Mouse (Mus musculus) regulatory T cell (primary cell): ENCODE results near the gene Eif5a2.
"Not testable (repeated sequence)": the region's sequence is repeated elsewhere in the genome, so short reads cannot be mapped to it uniquely, and the experiment has no call there.

Experiments used
- in situ Hi-C: fragments of 300-600 bp; cut with MboI, MseI; formaldehyde crosslinking; loops from one replicate; pipeline ENCODE4 v1.15.1; 2025; ENCODE audit warnings: high pct_unique_total_duplicates

Eif5a2 gene

GRCm38 (mm10) chr3:28780994-28781393 lies at the start of gene Eif5a2:
Gene Eif5a2, plus strand, starts transcription at chr3:28781276.
- in situ Hi-C loops: no loop called here

DNA sequence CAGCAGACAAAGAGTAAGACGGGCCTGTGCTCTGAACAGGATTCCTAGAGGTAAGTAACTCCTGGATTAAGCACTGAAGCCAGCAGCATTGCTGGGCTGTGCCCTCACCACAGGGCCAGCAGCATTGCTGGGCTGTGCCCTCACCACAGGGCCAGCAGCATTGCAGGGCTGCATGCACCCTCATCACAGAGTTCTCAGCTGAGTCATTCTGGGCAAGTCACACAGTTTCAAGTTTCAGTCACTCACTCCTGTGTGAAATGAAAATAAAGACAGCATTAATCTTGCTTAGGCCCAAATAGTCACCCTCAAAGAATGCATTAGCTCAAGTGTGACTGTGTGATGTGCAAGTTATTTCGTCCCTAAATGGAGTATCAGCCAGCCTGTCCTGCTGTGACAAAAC lies 46.4 kb upstream of the Eif5a2 start:
- in situ Hi-C loops: no loop called here

DNA sequence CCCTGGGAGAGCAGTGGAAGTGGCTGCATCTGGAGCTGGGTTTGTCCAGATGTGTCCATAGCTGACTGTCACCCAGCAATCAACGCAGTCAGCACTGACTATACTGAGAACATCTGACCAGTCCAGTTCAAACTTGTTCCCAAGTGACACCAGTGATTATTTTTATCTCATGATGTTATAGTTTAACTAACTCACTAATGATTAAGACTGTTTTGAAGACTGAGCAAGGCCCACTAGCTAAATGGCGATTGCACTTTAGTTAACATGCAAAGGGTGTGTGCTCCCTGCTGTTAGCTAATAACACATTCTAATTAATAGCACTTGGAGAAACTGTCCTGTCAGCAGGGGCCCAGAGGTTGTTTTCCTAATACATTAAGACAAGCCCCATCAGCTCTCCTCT lies 44.1 kb upstream of the Eif5a2 start:
- in situ Hi-C loops: no loop called here

DNA sequence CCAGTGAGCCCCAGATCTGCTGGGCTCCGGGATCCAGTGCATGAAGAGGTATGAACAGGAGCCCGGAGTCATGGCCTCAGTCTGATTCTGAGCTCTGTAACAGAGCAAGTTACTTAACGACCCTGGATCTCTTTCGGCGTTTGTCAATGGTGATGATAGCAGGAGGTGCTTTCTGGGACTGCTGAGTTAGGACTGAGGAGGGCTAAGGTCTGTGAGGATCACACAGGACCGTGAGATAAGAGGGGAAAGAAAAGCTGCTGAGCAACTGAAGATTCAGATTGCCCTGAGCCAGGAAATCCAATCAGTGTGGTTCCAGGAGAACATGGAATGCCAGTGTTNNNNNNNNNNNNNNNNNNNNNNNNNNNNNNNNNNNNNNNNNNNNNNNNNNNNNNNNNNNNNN lies 40.7 kb upstream of the Eif5a2 start:
- in situ Hi-C loops: loop anchor here (5.0 to 10.0 kb wide), 2 partner anchors 176 to 578 kb away; no protein-coding TSS in a partner anchor

DNA sequence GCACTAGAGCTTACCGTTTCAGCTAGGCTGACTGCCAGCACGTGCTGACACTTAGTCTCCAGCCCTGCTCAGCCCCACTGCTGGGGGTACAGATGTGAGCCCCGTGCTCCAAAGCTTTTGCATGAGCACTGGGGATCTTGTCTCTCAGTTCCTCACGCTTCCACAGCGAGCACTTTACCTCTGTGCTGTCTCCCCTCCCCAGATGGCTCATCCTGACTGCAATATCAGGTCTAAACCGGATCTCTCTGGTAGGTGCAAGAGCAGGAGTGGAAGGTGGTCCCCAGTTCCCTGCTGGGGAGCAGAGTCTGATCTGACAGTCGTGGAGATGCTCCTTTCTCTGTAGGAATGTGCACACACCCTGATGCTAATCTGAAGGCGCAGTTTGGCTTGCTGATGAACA lies 37.8 kb upstream of the Eif5a2 start:
- in situ Hi-C loops: loop anchor here (5.0 to 10.0 kb wide), 2 partner anchors 178 to 581 kb away; no protein-coding TSS in a partner anchor

DNA sequence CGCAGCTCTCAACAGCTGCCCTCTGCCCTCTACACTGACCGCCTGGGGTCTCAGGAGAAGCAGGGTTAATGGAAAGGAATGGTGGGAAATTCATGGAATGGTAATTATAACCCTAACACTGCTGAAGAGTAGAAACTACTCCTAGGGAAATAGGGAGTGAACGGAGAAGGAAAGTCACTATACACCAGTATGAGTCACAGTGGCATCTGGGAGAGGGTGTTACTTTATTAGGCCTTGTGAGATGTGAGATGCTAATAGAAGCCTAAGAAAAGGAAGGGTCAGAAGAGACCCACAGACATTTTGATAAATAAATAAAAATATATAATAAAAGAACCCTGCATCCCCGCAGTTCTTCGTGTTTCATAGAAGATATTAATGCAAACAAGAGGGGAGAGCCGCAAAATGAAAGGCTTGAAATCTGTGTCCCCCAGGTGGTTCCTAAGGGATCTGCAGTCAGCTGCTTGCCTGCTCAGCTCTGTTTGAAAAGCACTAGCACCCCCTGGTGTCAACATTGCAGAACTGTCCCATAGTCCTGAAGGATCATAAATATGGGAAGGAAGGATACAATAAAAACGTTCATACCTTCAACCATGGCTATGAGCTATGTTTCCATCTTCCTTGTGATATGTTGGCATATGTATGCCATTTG lies 35.1 kb upstream of the Eif5a2 start:
- in situ Hi-C loops: loop anchor here (10.0 kb wide), 1 partner anchor 181 kb away; no protein-coding TSS in a partner anchor

- in situ Hi-C loops: loop anchor here (10.0 kb wide), 1 partner anchor 183 kb away; no protein-coding TSS in a partner anchor
Observed at GRCm38 (mm10) chr3:28748151-28748550, 32.9 kb upstream of the Eif5a2 start.

GRCm38 (mm10) chr3:28748956-28749355 lies 32.1 kb upstream of the Eif5a2 start:
- in situ Hi-C loops: loop anchor here (10.0 kb wide), 1 partner anchor 184 kb away; no protein-coding TSS in a partner anchor

- in situ Hi-C loops: no loop called here
Observed at GRCm38 (mm10) chr3:28755477-28755876, 25.6 kb upstream of the Eif5a2 start.

- in situ Hi-C loops: no loop called here
Observed at GRCm38 (mm10) chr3:28761225-28761789, 19.8 kb upstream of the Eif5a2 start.

DNA sequence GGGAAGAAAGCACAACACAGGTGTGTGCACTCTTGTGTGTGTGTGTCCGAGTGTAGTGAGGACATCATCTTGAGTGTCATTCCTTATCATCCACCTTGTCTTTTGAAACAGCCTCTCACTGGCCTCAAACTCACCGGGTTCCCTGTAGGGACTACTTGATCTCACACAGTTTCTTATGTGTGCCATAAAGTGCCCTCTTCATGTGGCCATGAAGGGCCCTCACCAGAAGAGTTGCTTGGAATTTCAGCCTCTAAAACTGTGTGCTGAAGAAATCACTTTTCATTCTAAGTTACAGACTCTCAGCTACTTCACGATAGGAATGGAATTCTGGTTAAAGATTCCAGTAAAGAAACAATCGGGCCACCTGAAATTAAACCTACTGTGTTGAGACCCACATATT lies 14.1 kb upstream of the Eif5a2 start:
- in situ Hi-C loops: no loop called here

DNA sequence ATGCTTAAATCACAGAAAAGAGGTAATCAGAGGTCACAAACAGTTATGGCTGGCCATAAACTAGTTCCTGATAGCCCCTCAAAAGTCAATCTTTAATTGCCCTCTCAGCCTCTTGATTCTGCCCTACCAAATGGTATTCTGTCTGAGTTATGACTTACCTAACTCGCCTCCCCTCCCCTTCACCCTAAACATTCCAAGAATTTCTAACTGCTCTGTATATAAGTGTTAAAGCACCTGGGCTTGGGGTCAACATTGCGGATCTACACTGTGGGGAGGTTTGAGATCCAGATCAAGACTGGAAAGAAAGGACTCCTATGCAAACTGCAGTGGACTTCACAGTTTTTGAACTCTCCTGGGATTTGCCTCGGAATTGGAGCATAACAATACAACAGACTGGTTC lies 12.9 kb upstream of the Eif5a2 start:
- in situ Hi-C loops: no loop called here

- in situ Hi-C loops: not testable (repeated sequence)
Observed at GRCm38 (mm10) chr3:28772919-28773318, 8.2 kb upstream of the Eif5a2 start.

DNA sequence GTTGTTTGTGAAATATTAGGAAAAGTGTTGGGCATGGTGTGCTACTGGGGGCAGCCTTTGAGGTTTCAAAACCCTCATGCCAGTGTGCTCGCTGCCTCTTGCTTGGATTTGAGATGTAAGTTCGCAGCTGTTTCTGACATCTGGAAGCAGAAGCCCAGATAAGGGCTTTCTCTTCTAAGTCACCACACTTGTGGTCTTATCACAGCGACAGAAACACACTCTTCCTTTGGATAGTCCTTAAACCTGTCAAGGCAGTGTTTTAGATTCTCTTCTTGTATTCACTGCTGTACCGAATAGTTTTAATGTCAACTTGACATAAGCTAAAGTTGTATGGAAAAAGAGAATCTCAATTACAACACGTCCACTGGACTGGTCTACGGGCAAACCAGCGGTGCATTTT lies 5.7 kb upstream of the Eif5a2 start:
- in situ Hi-C loops: no loop called here

DNA sequence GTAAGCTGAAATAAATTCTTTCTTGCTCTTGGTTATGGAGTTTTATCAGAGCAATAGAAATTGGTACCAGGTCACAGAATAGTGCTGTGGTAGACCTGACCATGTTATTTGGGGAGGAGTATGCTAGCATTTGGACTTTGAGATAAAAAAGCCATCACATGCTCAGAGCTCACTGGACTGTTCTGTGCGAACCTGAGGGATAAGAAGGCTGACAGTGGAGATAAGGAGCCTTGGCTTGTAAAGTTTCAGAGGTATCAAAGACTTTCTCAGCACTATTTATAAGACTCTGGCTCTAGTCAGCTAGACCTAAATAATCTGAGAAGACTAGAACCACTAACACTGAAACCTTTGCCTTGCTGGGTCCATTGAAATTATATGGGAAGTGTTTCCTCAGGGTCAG lies 5.1 kb upstream of the Eif5a2 start:
- in situ Hi-C loops: no loop called here

GRCm38 (mm10) chr3:28776491-28776890 lies 4.6 kb upstream of the Eif5a2 start:
- in situ Hi-C loops: no loop called here

- in situ Hi-C loops: no loop called here
Observed at GRCm38 (mm10) chr3:28780511-28780910, 565 bp upstream of the Eif5a2 start.

- in situ Hi-C loops: no loop called here
Observed at GRCm38 (mm10) chr3:28781422-28781821, 346 bp downstream of the Eif5a2 start.

- in situ Hi-C loops: no loop called here
Observed at GRCm38 (mm10) chr3:28781848-28782247, 772 bp downstream of the Eif5a2 start.

DNA sequence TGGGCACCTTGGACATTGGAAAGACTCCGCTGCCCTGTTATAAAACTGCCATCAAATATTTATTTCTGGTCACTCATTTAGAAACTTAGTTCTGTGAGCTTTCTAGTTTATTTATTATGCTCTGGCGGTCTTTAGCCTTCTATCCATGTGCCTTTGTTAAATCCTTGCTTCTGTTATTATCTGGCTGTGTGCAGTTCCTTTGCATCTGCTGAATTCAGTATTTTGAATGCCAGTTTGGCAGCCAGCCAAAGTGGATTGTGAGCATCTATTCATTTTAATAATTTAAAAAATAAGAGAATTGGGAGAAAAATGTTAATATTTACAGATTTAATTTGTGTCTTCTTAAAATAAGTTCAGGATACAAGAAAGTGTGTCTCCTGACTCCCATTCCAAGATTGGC lies 3.1 kb downstream of the Eif5a2 start:
- in situ Hi-C loops: no loop called here

DNA sequence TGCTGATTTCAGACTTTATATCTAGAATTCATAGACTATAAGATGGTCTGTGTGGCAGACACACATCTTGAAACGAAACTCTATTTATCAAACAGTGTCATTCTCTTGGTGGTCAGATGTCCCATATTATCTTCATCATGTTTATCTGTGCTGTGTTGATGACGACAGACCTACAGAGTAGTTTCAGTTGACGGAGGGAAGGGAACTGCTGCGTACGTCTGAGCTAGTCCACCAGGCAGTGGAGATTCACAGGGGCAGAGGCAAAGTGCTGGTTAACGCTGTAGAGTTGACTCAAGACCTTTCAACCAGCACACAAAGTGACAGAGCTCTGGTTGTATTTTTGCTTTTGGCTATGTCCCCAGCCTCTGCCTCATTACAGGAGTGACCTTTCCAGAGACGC lies 13.8 kb downstream of the Eif5a2 start:
- in situ Hi-C loops: no loop called here

- in situ Hi-C loops: loop anchor here (25.0 kb wide), 1 partner anchor 1643 kb away; the partner anchor contains the start of gene Ect2
Observed at GRCm38 (mm10) chr3:28805301-28806097, 24.4 kb downstream of the Eif5a2 start, which contains the start of gene Rpl22l1. Gene Rpl22l1, plus strand, starts transcription at chr3:28805436.
